Comparison of ENCODE assay signal across 8 mouse cellular contexts in genomic region chr11:46054911-46055895, GRCm38 (mm10). TPM values are rescaled to one million over a fixed set of nuclear protein-coding genes. Genes with fewer than 3 reads are reported as not detected.
DNase-seq lines count a peak whose midpoint lies in the region; ATAC-seq and TF ChIP-seq lines count a peak whose summit lies in the region.

No protein-coding gene starts in this region.

- H3K4me3 ChIP-seq in liver, adult 2 months (ENCODE audit: insufficient read depth, low read depth, low read length) = peak overlapping the region; percentile 61; the same call in 1 of the 2 replicates
- H3K4me3 ChIP-seq in embryonic facial prominence, embryonic 13.5 days = peak overlapping the region; percentile 70
- peak overlapping the region; percentile 81 for H3K4me3 ChIP-seq in limb, embryonic 10.5 days

- H3K9ac ChIP-seq in liver, adult 2 months (ENCODE audit: low read depth, low read length) = peak overlapping the region; percentile 54; the same call in 1 of the 2 replicates
- H3K9ac ChIP-seq in embryonic facial prominence, embryonic 13.5 days = peak overlapping the region; percentile 88

- no peak for DNase-seq in liver, adult 2 months (ENCODE audit: extremely low read depth, low read depth, low spot score)
- DNase-seq in liver = no peak
- DNase-seq in limb, embryonic 10.5 days (ENCODE audit: low spot score) = no peak
- peak; percentile 62 for DNase-seq in retina, postnatal 1 day
- no peak for DNase-seq in T-cell, adult 2 months (ENCODE audit: low spot score)
- DNase-seq in adrenal gland, adult 18-20 months (ENCODE audit: low spot score in 2 of 2) = no peak
- no peak for DNase-seq in adrenal gland, postnatal 25 days

- TF ChIP-seq CTCF in liver, adult 2 months (IDR thresholded peaks at IDR 0.05; ENCODE audit: low read depth, low read length) = no peak

- peaks cover 3% of the 10 kb centered on the region; the same call in 1 of the 2 replicates for H3K4me1 ChIP-seq in liver, adult 2 months (ENCODE audit: control insufficient read depth, insufficient read depth, low read length)
- peaks cover 19% of the 10 kb centered on the region for H3K4me1 ChIP-seq in embryonic facial prominence, embryonic 13.5 days
- peaks cover 37% of the 10 kb centered on the region for H3K4me1 ChIP-seq in limb, embryonic 10.5 days

- ATAC-seq in embryonic facial prominence, embryonic 13.5 days (ENCODE audit: insufficient number of reproducible peaks, insufficient read depth, low FRiP score, low TSS enrichment, low read depth) = no peak

- peak overlapping the region; percentile 77 for H3K4me2 ChIP-seq in embryonic facial prominence, embryonic 13.5 days

- no peak overlapping the region for H3K27ac ChIP-seq in liver, adult 2 months (replicated peaks; ENCODE audit: insufficient read depth, low read depth, low read length)
- H3K27ac ChIP-seq in embryonic facial prominence, embryonic 13.5 days = peak overlapping the region; percentile 92
- peak overlapping the region; percentile 93 for H3K27ac ChIP-seq in limb, embryonic 10.5 days

- H3K79me2 ChIP-seq in liver, adult 2 months (ENCODE audit: control insufficient read depth, insufficient read depth, low read length) = no peaks in the 10 kb centered on the region

- H3K9me3 ChIP-seq in embryonic facial prominence, embryonic 13.5 days = no peaks in the 10 kb centered on the region
- H3K9me3 ChIP-seq in limb, embryonic 10.5 days (replicated peaks) = no peaks in the 10 kb centered on the region

- no peak for TF ChIP-seq POLR2A in liver, adult 2 months (IDR thresholded peaks at IDR 0.05; ENCODE audit: extremely low read depth, insufficient read depth, low read length)

- no peaks in the 10 kb centered on the region for H3K36me3 ChIP-seq in liver, adult 2 months (ENCODE audit: control insufficient read depth, insufficient read depth, low read length)
- no peaks in the 10 kb centered on the region for H3K36me3 ChIP-seq in embryonic facial prominence, embryonic 13.5 days
- no peaks in the 10 kb centered on the region for H3K36me3 ChIP-seq in limb, embryonic 10.5 days

- WGBS in liver, adult 2 months = 31% methylated on average over 13 of the region's 13 CpGs
- WGBS in embryonic facial prominence, embryonic 13.5 days = 24% methylated on average over 11 of the region's 13 CpGs
- 15% methylated on average over 13 of the region's 13 CpGs for WGBS in limb, embryonic 10.5 days

- H3K27me3 ChIP-seq in liver, adult 2 months (ENCODE audit: control insufficient read depth, insufficient read depth, low read length) = peaks cover 11% of the 10 kb centered on the region
- no peaks in the 10 kb centered on the region; the same call in 1 of the 2 replicates for H3K27me3 ChIP-seq in embryonic facial prominence, embryonic 13.5 days
- H3K27me3 ChIP-seq in limb, embryonic 10.5 days (ENCODE audit: low read depth, poor library complexity, severe bottlenecking) = peaks cover 11% of the 10 kb centered on the region; the same call in 1 of the 2 replicates

RNA-seq across cellular contexts. Expression of gene Adam19, which starts 0.6 kb away (rescaled TPM):
- total RNA-seq in liver, adult 2 months (2014; rRNA removed) = 0.47 and 0.55 TPM in 2 replicates
- polyA plus RNA-seq in liver, adult 2 months (2012; rRNA removed) = 0.50 and 1.1 TPM in 2 replicates
- 9.7 and 10.0 TPM in 2 replicates for polyA plus RNA-seq in embryonic facial prominence, embryonic 13.5 days (2015; fragmentation: Nextera tagmentation; extraction: Ambion mirVana)
- 10.8 and 14.4 TPM in 2 replicates for polyA plus RNA-seq in limb, embryonic 10.5 days (2016; fragmentation: Nextera tagmentation; extraction: Ambion mirVana)
- 1 to 10 TPM; 1.5 to 3.5 TPM for total RNA-seq in adrenal gland, adult 18-20 months (2021)
- 6.1 and 7.0 TPM in 2 replicates for total RNA-seq in adrenal gland, postnatal 25 days (2021)

RNA-seq across cellular contexts. Expression of gene Gm12166, which starts 3.1 kb away (rescaled TPM):
- 2.3 and 3.5 TPM in 2 replicates for total RNA-seq in liver, adult 2 months (2014; rRNA removed)
- 6.2 and 7.0 TPM in 2 replicates for polyA plus RNA-seq in liver, adult 2 months (2012; rRNA removed)
- polyA plus RNA-seq in embryonic facial prominence, embryonic 13.5 days (2015; fragmentation: Nextera tagmentation; extraction: Ambion mirVana) = 3.1 and 5.8 TPM in 2 replicates
- polyA plus RNA-seq in limb, embryonic 10.5 days (2016; fragmentation: Nextera tagmentation; extraction: Ambion mirVana) = 2.9 and 4.7 TPM in 2 replicates
- 1 to 10 TPM; 3.1 to 3.3 TPM for total RNA-seq in adrenal gland, adult 18-20 months (2021)
- 1.3 and 4.8 TPM in 2 replicates for total RNA-seq in adrenal gland, postnatal 25 days (2021)
